Mouse (Mus musculus) neural tube, embryonic 11.5 days (tissue): ENCODE measurements at regions not wholly inside any gene's neighbourhood (a gene's known extent, or its start where the extent isn't known, plus 50 kb on each side); places are given as distances from the start of the nearest gene placed in this dataset.

Source experiments
- ATAC-seq: fragments of 200-750 bp; cut with Nextera tagmentation; 2 replicates; pipeline ENCODE4 v1.8.0; 2017; ENCODE audit warnings: moderate number of reproducible peaks, mild to moderate bottlenecking, moderate TSS enrichment, moderate library complexity; ENCODE audit not compliant: insufficient read depth, low FRiP score, low TSS enrichment
- DNase-seq: peaks from one replicate; pipeline ENCODE4 v3.0.0-alpha.2; 2015; ENCODE audit warnings: low spot score
- H3K27ac ChIP-seq: fragments of 300-500 bp; sonication (generic); 2 replicates; pipeline ENCODE4 v1.5.1; 2014; ENCODE audit warnings: low read depth, mild to moderate bottlenecking, low read length
- H3K27me3 ChIP-seq: fragments of 300-500 bp; sonication (generic); 2 replicates; pipeline ENCODE4 v1.6.1; 2014; ENCODE audit warnings: mild to moderate bottlenecking, low read length, mixed read lengths; ENCODE audit not compliant: control insufficient read depth, insufficient read depth
- H3K36me3 ChIP-seq: fragments of 300-500 bp; sonication (generic); 2 replicates; pipeline ENCODE4 v1.6.1; 2014; ENCODE audit warnings: mild to moderate bottlenecking, low read length, moderate library complexity, mixed read lengths; ENCODE audit not compliant: control insufficient read depth, insufficient read depth
- H3K4me1 ChIP-seq: fragments of 300-500 bp; sonication (generic); 2 replicates; pipeline ENCODE4 v1.6.1; 2014; ENCODE audit warnings: low read length, mixed read lengths; ENCODE audit not compliant: control insufficient read depth, insufficient read depth
- H3K4me2 ChIP-seq: fragments of 300-500 bp; sonication (generic); 2 replicates; pipeline ENCODE4 v1.6.1; 2014; ENCODE audit warnings: low read depth, mild to moderate bottlenecking, moderate library complexity
- H3K4me3 ChIP-seq: fragments of 300-500 bp; sonication (generic); 2 replicates; pipeline ENCODE4 v1.5.1; 2014; ENCODE audit warnings: low read depth, low read length
- H3K9ac ChIP-seq: fragments of 300-500 bp; sonication (generic); 2 replicates; pipeline ENCODE4 v1.6.1; 2014; ENCODE audit warnings: mild to moderate bottlenecking, low read length
- H3K9me3 ChIP-seq: fragments of 300-500 bp; sonication (generic); 2 replicates; pipeline ENCODE4 v1.6.1; 2016; ENCODE audit warnings: low read length; ENCODE audit not compliant: control insufficient read depth
- WGBS: fragments of 180-500 bp; shearing (Covaris S2); extraction: QIAGEN DNeasy Blood & Tissue Kit; methylation state at CpG from one replicate; pipeline ENCODE4 v1.1.7; 2014; 5-methylcytosine and 5-hydroxymethylcytosine counted together

GRCm38 (mm10) chr7:117912453-117912852, 203.5 kb downstream of the Rps15a start:
- DNase-seq: no peak
- no peaks in the 10 kb centered on the region for H3K27me3 ChIP-seq
- WGBS: 84% methylated on average over 3 of the region's 3 CpGs
- H3K4me1 ChIP-seq: no peaks in the 10 kb centered on the region
- no peak overlapping the region for H3K27ac ChIP-seq
- no peak overlapping the region for H3K4me2 ChIP-seq
- no peaks in the 10 kb centered on the region for H3K9me3 ChIP-seq
- H3K36me3 ChIP-seq: no peaks in the 10 kb centered on the region
- ATAC-seq: no peak
- no peak overlapping the region for H3K9ac ChIP-seq
- H3K4me3 ChIP-seq: no peak overlapping the region

DNA sequence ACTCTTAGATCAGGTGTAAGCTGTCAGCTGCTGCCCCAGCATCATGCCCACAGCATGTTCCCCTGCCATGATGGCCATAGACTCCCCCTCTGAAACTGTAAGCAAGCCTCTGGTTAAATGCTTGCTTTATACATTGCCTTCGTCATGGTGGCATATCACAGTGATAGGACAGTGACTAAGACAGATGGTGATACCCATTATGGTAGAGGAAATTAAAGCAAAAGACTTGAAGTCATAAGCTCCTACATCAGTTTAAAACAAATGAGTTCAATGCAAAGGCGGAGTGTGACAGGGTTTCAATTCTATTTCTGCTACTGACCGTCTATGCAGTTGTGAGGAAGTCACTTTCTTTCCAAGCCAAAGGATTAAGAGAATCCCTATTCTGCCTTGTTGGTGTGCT, 204.9 kb downstream of the Rps15a start:
- Histone ChIP-seq H3K4me1 (no peaks in the 10 kb centered on the region), H3K27me3 (no peaks in the 10 kb centered on the region), H3K36me3 (no peaks in the 10 kb centered on the region), H3K27ac (no peak overlapping the region), H3K9me3 (no peaks in the 10 kb centered on the region), H3K9ac (no peak overlapping the region), H3K4me3 (no peak overlapping the region), H3K4me2 (no peak overlapping the region)
- no peak for ATAC-seq
- DNase-seq: no peak
- WGBS: 90% methylated on average over 3 of the region's 3 CpGs

GRCm38 (mm10) chr7:117896528-117896927, 219.5 kb downstream of the Rps15a start:
- Histone ChIP-seq H3K9me3 (no peaks in the 10 kb centered on the region), H3K4me2 (no peak overlapping the region), H3K36me3 (no peaks in the 10 kb centered on the region), H3K27me3 (no peaks in the 10 kb centered on the region), H3K4me3 (no peak overlapping the region), H3K27ac (no peak overlapping the region), H3K4me1 (no peaks in the 10 kb centered on the region), H3K9ac (no peak overlapping the region)
- WGBS: 83% methylated on average over 2 of the region's 2 CpGs
- ATAC-seq (no peak), DNase-seq (no peak)

- Histone ChIP-seq H3K27me3 (no peaks in the 10 kb centered on the region), H3K36me3 (no peaks in the 10 kb centered on the region), H3K9ac (no peak overlapping the region), H3K4me2 (no peak overlapping the region), H3K9me3 (no peaks in the 10 kb centered on the region), H3K4me3 (no peak overlapping the region), H3K4me1 (no peaks in the 10 kb centered on the region), H3K27ac (no peak overlapping the region)
- DNase-seq: no peak
- WGBS: 77% methylated on average over 6 of the region's 6 CpGs
- no peak for ATAC-seq
Observed at GRCm38 (mm10) chr7:117887288-117887687, 228.7 kb downstream of the Rps15a start.

DNA sequence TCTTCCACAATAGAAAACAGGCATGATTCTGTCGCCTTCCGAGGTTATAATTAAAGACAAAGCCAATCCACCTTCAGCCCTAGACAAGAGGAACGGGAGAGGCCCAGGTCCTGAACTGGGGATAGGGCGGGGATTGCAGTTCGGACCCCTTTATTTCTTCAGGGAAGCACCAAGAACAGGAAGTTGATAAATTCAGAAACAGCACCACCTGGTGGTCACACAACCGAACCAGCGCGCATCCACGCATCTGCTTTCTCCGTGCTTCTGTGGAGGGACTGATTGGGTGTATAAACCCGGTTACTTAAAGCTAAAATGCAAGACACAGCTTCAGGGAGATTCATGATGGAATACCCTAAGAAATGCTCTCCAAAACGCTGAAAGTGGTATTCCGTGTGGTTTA, 233.2 kb downstream of the Rps15a start:
- Histone ChIP-seq H3K27me3 (no peaks in the 10 kb centered on the region), H3K27ac (no peak overlapping the region), H3K36me3 (no peaks in the 10 kb centered on the region), H3K9ac (no peak overlapping the region), H3K4me1 (no peaks in the 10 kb centered on the region), H3K4me3 (no peak overlapping the region), H3K4me2 (no peak overlapping the region), H3K9me3 (no peaks in the 10 kb centered on the region)
- DNase-seq (peak; percentile 86), ATAC-seq (peak; percentile 50; the same call in 1 of the 2 replicates)
- 8% methylated on average over 13 of the region's 13 CpGs for WGBS

DNA sequence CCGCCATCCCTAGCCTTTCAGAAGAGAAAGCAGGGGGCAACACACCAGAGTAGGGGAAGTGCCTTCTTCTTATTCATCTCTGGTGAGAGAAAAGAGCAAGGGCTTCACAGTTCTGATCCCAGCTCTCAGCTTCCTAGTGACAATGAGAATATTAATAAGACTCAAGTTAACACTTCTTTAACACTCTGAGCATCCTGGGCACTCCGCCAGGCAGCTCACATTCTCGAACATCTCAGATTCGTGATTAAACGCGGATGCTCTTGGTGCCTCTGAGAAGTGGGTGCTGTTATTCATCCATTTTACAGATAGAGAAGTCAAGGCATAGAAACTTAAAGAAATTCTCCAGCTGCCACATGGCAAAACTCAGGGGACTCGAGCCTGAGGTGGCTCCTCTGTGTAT, 237.1 kb downstream of the Rps15a start:
- Histone ChIP-seq H3K4me2 (no peak overlapping the region), H3K27ac (no peak overlapping the region), H3K9me3 (no peaks in the 10 kb centered on the region), H3K4me1 (no peaks in the 10 kb centered on the region), H3K36me3 (no peaks in the 10 kb centered on the region), H3K9ac (no peak overlapping the region), H3K27me3 (no peaks in the 10 kb centered on the region), H3K4me3 (no peak overlapping the region)
- 79% methylated on average over 7 of the region's 7 CpGs for WGBS
- DNase-seq (no peak), ATAC-seq (no peak)

DNA sequence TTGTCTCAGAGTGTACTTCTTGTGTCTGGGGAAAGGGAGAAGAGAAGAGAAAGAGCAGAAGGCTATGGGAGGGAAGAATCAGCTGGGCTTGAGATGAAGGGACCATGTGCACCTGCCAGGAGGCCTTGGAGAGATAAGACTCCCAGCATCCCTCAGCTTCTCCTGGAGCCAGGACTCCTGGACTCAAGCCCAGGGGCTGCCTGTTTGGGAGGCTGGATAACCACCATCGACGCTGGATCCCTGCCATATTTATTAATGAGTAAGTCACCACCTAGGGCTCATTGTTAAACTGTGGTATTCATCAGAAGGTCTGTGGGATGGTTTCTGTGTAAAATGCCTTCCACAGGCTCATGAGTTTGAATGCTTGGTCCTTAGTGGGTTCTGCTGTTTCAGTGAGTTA, 240.7 kb downstream of the Rps15a start:
- Histone ChIP-seq H3K9me3 (no peaks in the 10 kb centered on the region), H3K4me1 (no peaks in the 10 kb centered on the region), H3K27me3 (no peaks in the 10 kb centered on the region), H3K27ac (no peak overlapping the region), H3K4me3 (no peak overlapping the region), H3K36me3 (no peaks in the 10 kb centered on the region), H3K4me2 (no peak overlapping the region), H3K9ac (no peak overlapping the region)
- 83% methylated on average over 2 of the region's 2 CpGs for WGBS
- no peak for DNase-seq
- ATAC-seq: no peak

DNA sequence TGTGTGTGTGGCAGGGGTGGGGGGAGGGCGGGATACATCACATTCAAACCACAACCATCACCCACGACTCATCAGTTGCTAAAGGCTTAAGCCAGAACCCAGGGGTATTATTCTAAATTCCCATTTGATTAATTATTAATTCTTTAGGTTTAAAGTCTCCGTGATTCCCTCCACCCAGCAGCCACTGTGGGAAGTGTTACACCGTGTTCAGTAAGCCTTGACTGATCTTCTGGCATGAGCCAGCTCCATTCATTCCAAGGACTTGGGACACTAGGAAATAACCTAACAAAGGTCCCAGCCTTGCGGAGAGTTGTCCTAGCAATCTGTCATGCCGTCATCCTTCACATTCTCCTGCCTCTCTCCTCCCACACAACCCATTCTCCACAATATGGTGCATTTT, 256.6 kb downstream of the Rps15a start:
- no peak overlapping the region for H3K4me3 ChIP-seq
- H3K4me1 ChIP-seq: peaks cover 8% of the 10 kb centered on the region; the same call in 1 of the 2 replicates
- H3K9ac ChIP-seq: no peak overlapping the region
- ATAC-seq (no peak), DNase-seq (no peak)
- H3K27ac ChIP-seq: no peak overlapping the region
- H3K27me3 ChIP-seq: no peaks in the 10 kb centered on the region
- 79% methylated on average over 6 of the region's 6 CpGs for WGBS
- H3K4me2 ChIP-seq: no peak overlapping the region
- no peaks in the 10 kb centered on the region for H3K36me3 ChIP-seq
- no peaks in the 10 kb centered on the region for H3K9me3 ChIP-seq

DNA sequence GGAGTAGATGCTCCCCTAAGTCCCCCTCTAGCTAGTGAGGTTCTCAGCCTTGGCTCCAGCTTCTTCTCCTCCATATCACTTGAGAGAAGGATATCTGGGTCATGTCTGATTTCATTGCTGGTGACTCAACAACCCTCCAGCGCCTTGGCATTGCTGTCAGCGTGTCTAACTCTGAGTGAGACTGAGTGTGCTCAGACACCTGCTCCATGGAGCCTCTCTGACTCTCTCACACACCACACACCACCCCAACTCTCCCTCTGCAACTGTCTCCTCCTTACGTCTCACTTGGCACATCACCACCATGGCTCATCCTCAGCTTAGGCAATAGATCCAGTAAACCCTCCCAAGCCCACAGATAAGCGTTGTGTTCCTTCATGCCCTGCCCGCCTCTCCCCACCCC, 260.0 kb downstream of the Rps15a start:
- Histone ChIP-seq H3K4me1 (peaks cover 12% of the 10 kb centered on the region; the same call in 1 of the 2 replicates), H3K4me2 (no peak overlapping the region), H3K4me3 (no peak overlapping the region), H3K27ac (no peak overlapping the region), H3K27me3 (no peaks in the 10 kb centered on the region), H3K9me3 (no peaks in the 10 kb centered on the region), H3K9ac (no peak overlapping the region), H3K36me3 (no peaks in the 10 kb centered on the region)
- DNase-seq (no peak), ATAC-seq (no peak)
- 89% methylated on average over 5 of the region's 5 CpGs for WGBS
